Mouse (Mus musculus) spleen, adult 2 months (tissue): ENCODE measurements around the gene Itgb7.

Experiments used
- CTCF ChIP-seq: fragments of 200-500 bp; IDR thresholded peaks from 2 replicates; pipeline ENCODE4 v1.5.1; 2011; ENCODE audit warnings: mild to moderate bottlenecking, inconsistent platforms; ENCODE audit not compliant: insufficient read depth, insufficient read length, insufficient replicate concordance; ENCODE audit errors: extremely low read depth
- POLR2A ChIP-seq: fragments of 200-500 bp; IDR thresholded peaks from 2 replicates; pipeline ENCODE4 v1.6.1; 2011; ENCODE audit warnings: low read depth, low read length, inconsistent platforms

GRCm38 (mm10) chr15:102211895-102212294 is 19.8 kb downstream of the Itgb7 start:
- TF ChIP-seq CTCF (no peak), POLR2A (no peak)
